Mouse (Mus musculus) lung, postnatal 10 days (tissue): ENCODE measurements around the gene Gna15.

Source experiments
- DNase-seq: peaks from one replicate; pipeline ENCODE4 v3.0.0; 2021

The Gna15 gene

DNA sequence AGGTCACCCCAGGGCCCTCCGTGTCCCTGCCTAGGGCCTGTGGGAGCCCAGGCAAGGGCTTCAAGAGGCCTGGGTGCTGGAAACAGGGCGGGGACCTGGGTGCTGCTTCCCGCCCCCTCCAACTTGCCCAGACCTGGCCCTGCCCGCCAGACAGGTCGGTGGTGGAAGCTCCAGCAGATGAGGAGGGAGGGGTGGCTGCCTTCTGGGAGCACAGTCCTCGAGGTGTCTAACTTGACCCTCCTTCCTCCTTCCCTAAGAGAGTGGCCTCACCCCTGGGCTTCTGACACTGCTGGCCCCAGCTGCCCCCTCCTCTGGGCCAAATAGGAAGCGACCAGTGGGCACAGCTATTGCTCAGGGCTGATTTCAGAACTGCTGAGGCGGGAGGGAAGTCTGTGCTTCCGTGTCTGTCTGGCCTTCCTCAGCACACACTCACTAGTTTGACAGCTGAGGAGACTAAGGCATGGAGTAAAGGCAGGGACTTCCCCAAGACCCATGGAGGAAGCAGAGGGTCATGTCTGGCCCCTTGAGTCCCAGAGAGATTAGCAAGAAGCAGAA lies at the start of gene Gna15:
Gna15 (minus strand) TSS at position 175 of the 555 bp plus-strand sequence.
- DNase-seq: peak; percentile 50

GRCm38 (mm10) chr10:81572975-81573374 lies 49.0 kb upstream of the Gna15 start:
- DNase-seq: peak; percentile 84

- DNase-seq: no peak
Observed at GRCm38 (mm10) chr10:81572133-81572671, 48.2 kb upstream of the Gna15 start.

DNA sequence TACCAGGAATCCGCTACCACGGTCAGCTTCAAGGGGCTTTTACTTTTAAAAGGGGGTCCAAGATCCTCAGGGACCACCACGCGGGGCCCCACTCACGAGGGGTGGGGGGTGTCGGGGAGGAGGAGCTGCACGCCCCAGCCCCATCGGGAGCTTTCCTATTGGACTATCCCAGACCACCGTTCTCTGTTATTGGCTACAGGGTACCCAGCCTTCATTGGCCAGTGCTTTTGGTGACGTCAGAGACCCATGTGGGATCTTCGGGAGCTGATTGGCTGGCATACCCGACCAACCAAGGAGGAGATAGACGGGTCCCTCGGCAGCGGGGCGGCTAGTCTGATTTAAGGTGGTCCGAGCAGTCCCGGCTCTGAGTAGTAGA lies 47.5 kb upstream of the Gna15 start:
- peak; percentile 100 for DNase-seq

DNA sequence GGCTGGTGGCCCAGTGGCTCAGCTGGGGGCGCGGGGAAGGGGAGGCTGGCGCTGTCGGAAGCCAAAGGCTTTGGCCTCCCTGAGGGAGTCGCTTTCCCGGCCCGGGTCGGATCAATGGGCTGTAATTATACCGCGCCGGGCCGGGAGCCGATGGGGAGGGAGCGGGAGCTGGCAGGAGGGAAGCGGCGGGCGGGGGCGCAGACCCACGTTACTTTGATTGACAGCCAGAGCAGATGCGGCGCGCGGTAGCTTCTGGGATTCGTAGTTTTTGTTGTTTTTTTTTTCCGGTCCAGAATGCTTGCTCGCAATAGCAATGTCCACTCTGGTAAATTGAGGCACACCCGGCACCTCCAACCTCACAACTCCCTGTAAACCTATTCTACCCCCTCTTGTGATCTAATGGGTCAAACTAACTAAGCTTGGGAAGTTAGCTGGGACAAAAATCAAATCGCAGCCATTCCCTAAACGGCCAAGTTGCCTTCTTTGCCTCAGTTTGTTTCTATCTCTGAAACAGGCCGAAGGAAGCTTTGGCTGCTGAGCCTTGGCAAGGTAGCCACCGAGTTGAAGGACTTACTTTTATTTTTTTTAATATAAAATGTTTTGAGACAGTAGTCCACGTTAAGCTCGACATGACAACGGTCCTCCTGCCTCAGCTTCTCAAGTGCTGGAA lies 46.9 kb upstream of the Gna15 start:
- peak; percentile 97 for DNase-seq

DNA sequence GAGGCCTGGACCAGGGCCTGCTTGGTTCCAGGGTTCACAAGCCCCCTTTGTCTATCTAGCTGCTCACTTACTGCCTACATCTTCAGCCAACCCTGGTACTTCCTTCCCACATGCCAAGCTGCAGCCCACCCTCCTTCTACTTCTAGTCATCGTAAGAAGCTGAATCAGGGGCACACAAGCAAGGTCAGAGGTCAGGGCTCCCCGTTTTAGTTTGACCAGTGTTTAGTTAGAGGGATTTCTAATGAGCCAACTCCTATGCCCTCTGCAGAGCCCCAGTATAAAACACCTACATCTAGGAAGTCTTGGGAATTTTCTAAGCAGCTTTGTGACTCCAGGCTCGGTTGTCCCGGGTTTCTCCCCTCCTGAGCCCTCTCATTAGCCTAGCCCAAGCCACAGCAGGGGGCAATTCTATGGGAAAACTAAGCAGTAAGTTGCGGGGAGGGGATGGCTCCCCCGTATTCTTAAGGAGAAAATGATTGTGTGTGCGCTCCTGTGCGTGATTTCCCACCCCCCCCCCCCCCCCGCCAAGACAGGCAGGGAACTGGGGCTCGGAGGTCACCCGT lies 46.3 kb upstream of the Gna15 start:
- DNase-seq: no peak

DNA sequence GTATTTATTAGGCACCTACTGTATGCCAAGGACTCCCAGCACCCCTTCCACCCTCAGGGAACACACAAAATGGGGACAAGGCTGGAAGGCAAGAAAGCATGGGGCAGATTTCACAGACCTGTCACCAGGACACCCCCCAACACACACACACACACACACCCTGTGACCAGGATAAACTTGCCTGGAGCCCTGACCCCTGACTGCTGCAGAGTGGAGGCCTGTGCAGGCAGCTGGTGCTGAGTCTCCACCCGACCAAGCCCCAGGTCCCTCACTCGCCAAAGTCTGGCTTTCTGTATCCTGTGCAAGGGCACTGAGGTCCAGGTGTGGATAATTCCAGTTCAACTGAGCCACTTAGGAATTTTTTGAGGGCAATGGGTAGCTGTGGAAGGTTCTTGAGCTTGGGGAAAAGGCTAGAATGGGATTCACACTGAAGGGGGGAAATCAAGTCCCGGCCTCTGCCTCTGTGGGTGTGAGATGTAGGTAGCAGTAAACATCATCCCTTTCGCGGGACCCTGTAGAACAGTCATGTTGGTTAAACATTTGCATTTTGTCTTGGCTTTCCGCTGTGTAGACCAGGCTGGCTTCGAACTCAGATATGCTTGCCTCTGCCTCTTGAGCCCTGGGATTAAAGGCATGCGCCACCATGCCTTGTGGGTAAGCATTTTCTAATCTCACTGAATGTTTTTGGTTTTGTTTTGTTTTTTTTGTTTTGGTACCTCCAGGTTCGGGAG lies 45.6 kb upstream of the Gna15 start:
- DNase-seq: no peak

GRCm38 (mm10) chr10:81568381-81569191 lies 44.6 kb upstream of the Gna15 start:
- peak; percentile 54 for DNase-seq

DNA sequence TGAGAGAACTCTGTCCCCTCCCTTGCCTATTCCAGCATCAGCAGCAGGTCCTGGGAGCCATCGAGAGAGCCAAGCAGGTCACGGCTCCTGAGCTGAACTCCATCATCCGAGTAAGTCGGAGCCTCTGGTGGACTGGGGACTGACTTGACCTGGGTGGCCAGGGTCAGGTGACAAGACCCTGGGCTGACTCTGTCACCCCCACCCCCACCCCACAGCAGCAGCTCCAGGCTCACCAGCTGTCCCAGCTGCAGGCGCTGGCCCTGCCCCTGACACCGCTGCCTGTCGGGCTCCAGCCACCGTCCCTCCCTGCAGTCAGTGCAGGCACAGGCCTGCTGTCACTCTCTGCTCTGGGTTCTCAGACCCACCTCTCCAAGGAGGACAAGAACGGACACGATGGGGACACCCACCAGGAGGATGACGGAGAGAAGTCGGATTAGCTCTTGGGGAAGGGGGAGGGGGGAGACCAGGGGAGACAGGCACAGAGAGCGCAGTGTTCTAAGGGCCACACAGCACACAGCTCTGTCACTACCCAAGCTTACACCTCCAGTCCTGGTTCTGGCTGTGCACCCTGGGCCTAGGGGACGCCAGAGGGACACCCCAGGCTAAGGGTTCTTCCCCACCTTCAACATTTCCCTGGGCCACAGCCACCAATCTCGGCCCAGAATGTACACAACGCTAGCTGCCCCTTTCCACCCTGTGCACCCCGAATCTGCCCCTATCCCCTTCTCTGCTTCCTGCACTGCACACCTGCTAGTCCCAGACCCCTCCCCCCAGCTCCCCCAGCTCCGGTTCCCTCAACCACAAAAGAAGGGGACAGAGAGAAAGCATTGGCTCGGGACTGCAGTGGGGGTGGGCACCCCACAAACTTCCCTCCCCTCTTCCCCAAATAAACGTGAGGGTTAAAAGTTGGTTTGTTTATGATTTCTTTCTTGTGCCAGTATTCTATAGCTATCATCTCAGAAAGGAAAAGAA lies 41.5 kb upstream of the Gna15 start:
- DNase-seq: no peak

- DNase-seq: peak; percentile 66
Observed at GRCm38 (mm10) chr10:81564734-81565133, 40.7 kb upstream of the Gna15 start.

- peak; percentile 77 for DNase-seq
Observed at GRCm38 (mm10) chr10:81564216-81564615, 40.2 kb upstream of the Gna15 start.

- no peak for DNase-seq
Observed at GRCm38 (mm10) chr10:81563481-81563880, 39.5 kb upstream of the Gna15 start.

DNA sequence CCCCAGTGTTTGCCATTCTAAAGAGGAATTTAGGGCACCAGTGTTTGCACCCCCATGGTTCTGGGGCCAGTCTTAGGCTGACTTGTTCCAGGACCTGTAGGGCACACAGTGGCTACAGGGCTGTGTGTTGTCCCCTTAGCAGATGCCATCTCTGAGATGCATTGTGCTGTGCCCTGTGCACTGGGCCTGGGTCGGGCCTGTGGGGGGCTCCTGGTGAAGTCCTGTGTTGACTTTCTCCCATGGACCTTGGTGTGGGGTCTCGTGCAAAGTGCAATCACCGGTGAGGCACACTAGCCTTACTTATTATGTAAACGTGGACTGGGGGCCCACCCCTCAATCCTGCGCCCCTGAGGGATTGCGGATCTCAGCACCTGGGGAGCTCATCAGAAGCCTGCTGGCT lies 38.4 kb upstream of the Gna15 start:
- DNase-seq: no peak

DNA sequence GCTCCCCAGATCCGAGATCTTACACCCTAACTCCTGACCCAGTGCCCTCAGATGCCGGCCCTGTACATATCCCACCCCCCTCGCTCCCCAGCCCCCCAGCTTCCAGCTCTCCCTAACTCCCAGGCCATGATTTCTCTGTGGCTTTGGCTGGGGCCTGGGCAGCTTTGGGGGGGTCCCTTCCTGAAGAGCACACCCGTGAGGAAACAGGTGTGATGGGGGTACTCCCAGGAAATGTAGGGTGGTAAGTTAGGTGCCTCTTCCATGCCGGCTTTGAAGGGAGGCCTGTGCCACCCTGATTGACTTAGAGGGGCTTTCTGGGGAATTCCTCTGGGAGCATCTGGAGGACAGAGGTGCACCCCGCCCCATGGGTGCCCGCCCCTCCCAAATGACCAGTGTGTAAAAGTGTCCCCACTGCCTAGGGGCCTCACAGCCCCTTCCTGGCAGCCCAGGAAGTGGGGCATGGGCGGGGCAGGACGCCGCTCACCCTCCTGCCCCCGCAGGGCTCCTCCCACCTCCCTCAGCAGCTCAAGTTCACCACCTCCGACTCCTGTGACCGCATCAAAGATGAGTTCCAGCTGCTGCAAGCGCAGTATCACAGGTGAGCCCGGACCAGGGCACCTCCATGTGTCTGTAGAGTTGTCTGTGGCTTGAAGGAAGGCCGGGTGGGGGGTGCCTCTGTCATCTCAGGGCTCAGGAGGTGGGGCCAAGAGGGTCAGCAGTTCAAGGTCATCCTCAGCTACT lies 36.9 kb upstream of the Gna15 start:
- peak; percentile 66 for DNase-seq

DNA sequence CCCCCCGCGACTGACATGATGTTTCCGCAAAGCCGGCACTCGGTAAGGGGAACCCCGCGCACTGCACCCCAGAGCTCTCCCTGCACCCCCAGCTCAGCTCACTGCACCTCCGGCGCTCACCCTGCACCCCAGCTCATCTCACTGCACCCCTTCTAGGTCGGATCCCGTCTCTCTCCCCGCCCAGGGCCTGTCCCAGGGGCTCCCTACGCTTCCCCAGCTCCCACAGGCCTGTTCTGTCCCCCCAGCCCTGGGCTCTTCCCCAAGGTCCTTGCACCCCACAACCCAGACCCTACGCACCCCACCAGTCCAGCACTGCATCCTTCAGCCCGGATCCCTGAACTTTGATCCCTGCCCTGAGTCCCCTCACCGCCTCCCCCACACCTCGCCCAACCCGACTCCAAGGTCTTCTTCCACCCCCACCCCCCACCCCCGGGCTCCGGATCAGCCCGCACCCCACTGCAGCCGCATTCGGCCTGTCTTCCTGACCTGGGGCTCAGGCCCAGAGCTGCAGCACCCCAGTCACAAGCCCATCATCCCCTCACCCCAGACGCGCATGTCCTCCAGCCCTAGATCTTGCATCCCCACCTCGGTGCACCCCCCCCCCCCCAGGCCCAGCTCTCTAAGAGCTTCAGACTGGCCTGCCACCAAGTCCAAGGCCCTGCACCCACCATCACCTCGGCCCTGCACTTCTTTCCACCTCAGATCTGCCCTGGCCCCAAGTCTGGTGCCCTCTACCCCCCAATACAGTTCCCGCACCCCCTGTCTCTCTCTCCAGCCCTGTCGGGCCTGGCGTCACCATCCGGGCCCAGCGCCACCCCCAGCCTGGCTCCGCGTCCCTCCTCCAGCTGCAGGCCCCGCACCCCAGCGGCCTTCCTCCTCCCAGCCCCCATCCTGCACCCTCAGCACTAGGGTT lies 35.9 kb upstream of the Gna15 start:
- DNase-seq: peak; percentile 84

DNA sequence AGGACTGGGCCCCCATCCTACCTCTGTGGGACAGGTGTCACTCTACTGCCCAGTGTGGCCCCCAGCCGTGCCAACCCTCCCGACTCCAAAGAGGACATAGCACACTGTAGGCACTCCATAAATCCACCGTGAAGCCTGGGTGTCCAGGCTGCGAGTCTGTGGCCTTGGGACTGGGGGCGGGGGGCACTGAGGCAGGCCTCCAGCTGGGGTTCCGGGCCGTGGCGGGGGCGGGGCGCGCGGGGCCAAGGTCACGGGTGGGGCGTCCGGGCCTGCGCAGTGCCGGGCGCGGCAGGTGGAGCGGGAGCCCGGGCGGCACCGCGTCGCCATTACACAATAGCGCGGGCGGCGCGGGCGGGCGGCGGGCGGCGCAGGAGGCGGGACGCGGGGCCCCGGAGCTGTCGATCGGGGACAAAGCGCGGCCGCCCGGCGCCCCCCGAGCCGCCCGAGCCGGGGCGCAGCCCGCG lies 35.2 kb upstream of the Gna15 start, which contains the start of gene Aes:
Aes (plus strand) TSS at position 326 of the 464 bp plus-strand sequence.
- DNase-seq: peak; percentile 85

GRCm38 (mm10) chr10:81557491-81557890 lies 33.5 kb upstream of the Gna15 start:
- no peak for DNase-seq

DNA sequence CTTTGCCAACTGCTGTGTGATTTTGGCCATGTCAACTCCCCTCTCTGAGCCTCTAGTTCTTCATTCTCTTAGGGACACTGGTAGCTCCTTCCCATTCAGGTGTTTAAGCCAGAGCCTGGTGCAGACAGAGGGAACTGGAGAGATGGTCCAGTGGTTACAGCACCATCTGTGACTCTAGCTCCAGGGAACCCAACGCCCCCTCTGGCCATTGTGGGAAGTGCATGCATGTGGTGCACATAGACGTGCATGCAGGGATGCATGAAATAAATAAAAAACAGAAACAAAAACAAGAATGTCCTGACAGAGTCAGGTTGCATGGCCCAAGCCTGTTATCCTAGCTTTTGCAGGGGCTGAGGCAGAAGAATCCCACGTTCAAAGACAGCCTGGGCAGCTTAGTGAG lies 32.3 kb upstream of the Gna15 start:
- DNase-seq: no peak
